Mouse (Mus musculus) fibroblast of lung, adult 2 months (primary cell): ENCODE results near the gene Ssh2.

ENCODE experiments used
- DNase-seq: peaks from one replicate; pipeline ENCODE4 v3.0.0-alpha.2; 2011; ENCODE audit warnings: low read depth

Gene Ssh2

GRCm38 (mm10) chr11:77462283-77463100 is 246.4 kb downstream of the Ssh2 start, which contains the start of gene Coro6:
TSS of gene Coro6 (plus strand) at chr11:77462411.
- DNase-seq, result no peak

DNA sequence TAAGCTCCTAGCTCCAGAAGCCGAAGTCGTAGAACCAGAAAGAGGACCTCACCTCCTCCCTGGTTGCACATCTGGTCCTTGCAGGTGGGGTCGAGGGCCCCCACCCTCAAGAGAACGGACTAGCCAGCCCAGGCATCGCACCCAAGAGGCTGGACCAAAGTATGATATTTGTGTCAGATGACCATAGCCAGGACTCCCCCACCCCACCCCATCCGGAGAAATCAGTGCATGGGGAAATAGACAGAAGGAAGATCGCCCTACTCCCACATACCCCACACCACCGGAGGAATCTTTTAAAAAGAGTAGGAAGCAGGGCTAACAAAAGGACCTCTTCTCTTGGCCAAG is 247.0 kb downstream of the Ssh2 start:
- DNase-seq, result no peak

GRCm38 (mm10) chr11:77463786-77464185 is 247.7 kb downstream of the Ssh2 start:
- DNase-seq, result no peak

DNA sequence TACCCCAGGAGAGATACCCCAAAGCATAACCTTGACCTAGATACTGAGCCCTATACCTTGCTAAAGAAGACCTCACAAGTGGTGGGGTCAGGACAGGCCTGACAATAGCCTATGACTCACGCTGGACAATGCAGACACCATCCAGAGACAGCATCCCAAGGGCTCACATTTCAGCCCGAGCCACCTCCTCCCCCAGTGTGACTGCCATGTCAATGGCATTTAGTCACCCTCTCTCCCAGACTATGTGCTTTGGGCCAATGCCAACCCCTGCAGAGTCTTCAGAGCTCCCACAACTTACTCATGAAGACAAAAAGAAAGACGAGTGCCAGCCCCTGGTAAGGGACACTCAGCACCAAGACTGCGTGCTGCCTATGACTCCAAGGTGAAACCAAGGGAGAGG is 248.6 kb downstream of the Ssh2 start:
- no peak for DNase-seq

DNA sequence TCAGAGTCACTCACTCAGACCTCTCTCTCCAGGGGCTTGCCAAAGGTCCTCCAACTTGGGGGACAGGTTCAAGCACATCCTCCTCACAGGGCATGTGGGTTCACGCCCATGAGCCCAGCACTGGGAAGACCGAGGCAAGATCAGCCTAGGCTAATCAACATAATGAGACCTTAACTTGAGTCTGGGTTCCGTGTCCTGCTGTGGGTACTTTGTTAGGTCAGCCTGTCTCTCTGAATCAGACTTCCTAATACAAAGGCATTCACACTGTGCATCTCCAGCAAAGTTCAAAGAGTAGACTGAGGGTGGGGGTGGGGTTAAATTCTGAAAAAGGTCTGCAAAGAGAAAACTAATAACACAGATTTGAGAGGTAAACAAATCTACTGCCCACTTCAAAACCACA is 249.0 kb downstream of the Ssh2 start:
- DNase-seq, result no peak

DNA sequence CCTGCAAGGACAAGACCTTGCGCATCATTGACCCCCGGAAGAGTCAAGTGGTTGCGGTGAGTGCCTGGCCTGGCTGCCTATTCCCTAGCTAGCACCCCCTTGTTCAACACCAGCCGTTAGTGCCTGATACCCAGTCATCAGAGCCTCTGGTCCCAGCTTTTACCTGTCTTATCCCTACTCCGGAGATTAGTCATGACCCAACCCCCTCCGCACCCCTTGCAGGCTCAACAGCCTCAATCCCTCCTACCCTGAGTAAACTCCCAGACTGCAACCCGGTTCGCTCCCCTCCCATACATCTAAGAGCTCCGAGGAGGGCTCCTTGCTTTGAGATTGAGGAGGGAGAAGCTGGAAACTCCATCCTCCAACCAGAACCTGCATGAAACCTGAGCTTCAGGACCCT is 250.5 kb downstream of the Ssh2 start:
- DNase-seq, result no peak

DNA sequence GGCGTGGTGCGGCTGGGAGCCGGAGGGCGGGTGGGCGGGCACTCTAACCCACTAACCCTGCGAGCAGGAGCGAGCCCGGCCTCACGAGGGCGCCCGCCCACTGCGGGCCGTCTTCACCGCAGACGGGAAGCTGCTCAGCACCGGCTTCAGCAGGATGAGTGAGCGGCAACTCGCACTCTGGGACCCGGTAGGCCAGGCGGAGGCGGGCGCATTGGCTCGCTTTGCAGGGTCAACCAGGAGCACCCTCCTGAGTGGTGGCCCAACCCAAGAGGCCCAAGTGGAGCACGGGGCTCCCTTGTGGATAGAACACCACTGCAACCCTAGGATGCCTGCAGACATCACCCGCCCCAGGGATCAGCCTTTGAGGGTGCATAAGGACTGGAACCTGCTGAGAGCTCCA is 251.1 kb downstream of the Ssh2 start:
- no peak for DNase-seq

DNA sequence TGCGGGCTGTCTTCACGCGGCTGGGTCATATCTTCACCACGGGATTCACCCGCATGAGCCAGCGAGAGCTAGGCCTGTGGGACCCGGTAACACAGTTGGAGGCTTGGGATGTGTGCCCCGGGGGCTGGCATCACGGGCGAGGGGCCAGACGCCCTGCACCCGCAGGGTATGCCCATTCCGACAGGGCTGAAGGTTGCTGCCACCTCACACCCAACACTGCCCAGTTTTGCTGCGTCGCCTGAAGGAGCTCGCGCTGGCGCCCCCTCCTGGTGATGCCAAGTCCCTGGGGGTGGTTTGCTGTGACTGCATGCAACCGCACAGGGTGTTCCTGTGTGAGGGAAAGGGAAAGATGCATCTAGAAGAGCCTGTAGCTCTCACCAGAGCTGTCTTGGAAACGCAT is 251.7 kb downstream of the Ssh2 start:
- no peak for DNase-seq

GRCm38 (mm10) chr11:77468397-77468796 is 252.3 kb downstream of the Ssh2 start:
- DNase-seq, result no peak

DNA sequence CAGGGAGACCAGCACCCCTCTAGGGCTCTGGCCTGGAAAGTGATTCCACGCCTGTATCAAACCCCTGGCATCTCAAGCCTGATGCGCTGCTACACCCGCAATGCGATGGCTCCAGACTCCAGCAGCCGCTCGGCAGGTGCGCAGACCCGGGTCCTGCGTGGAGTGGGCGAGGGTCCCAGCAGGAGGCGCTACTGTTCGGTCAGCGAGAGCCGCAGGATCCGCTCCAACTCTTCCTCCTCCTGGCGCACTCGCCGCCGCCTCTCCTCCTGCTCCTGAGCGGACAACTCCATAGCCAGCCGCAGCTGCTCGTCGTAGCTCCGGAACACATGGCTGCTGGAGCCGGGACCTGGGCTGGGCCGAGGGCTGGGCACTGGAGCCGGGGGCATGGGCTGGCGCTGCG is 255.3 kb downstream of the Ssh2 start:
- DNase-seq, result no peak

GRCm38 (mm10) chr11:77472775-77473174 is 256.7 kb downstream of the Ssh2 start:
- DNase-seq, result no peak

- DNase-seq, result no peak
These were observed 260.1 kb downstream of the Ssh2 start for GRCm38 (mm10) chr11:77476216-77476615.

GRCm38 (mm10) chr11:77476895-77477294 is 260.8 kb downstream of the Ssh2 start:
- no peak for DNase-seq

- no peak for DNase-seq
These were observed 267.0 kb downstream of the Ssh2 start for GRCm38 (mm10) chr11:77483043-77483442.

DNA sequence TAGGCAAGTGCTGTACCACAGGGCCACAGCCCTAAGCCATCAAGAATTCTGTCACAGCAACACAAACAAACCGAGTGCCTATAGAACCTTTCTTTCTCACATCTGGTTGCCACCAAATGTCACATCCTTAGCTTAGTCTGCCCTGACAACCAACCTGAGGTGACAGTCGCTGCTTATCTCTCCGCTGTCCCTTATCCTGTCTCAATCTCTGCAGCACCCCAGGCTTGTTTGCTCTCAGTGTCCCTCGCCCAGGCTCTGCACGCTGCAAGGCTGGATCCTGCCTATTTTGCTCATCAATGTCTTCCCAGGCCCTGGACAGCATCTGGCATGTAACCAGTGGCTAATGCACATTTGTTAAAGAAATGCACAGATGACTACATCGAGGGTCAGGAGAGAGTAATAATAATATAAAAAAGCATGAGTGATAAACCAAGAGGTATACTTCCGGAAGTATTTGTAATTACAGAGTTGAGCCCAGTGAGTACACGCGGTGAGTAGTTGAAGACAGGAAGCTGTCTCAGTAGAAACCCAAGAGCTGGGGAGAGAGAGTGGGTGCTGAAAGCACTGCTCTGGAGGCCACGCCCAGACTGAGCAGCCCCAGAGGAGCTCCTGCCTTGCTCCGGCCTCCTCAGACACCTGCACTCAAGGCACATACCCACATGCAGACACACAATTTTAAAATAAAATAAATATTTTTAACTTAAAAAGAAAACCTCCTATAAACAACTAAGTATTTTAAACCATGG is 267.6 kb downstream of the Ssh2 start:
- no peak for DNase-seq

- DNase-seq, result no peak
These were observed 269.1 kb downstream of the Ssh2 start for GRCm38 (mm10) chr11:77485229-77485628.

DNA sequence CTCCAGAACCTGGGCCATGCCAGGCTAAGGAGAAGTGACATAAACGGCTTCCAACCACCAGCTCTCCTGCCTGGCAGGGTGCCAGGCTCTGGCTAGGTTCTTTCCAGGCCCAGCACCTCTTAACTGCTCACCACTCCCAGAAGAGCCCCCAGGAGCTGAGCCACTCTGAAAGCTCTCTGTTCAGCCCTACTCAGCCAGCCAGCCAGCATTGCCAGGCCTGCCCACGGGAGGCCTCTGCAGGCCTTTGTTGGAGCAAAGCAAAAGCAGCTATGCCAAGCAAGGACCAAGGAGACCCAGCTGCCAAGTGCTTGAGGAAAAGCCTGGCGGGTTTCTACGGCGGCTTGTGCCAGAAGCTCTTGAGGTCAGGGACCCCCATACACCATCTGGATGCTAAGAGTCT is 270.7 kb downstream of the Ssh2 start:
- no peak for DNase-seq

GRCm38 (mm10) chr11:77488771-77489581 is 272.9 kb downstream of the Ssh2 start:
- DNase-seq, result no peak

DNA sequence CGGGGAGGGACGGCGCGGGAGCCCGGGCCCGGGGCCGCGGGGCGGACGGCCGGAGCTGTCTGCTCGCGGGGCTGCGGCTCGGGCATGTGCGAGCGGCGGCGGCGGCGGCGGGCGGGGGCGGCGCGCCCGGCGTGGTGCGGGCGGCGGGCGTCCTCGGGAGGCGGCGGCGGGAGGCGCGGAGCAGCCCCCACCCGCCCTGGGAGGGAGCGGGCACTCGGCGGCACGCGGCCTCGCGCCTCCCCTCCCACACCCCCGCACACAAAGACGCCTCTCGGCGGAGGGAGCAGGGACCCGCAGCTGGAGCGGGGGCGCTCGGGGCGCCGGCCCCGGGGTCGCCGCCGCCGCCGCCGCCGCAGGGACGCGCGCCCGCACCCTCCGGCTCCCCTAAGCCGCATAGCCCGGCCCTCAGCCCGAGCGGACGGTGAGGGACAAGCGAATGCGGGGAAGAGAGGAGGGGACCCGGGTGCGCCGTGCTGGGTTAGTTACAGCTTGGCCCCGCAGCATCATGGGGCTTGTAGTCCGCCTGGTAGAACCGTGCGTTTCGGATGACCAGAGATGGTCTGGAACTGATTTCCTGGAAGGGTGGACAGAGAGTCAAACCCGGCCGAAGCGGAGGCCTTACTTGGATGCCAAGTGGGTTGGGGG is 273.6 kb downstream of the Ssh2 start, which contains the start of gene Ankrd13b:
Gene Ankrd13b (minus strand): TSS at position 88 of the 645 bp plus-strand sequence.
- DNase-seq, result no peak

DNA sequence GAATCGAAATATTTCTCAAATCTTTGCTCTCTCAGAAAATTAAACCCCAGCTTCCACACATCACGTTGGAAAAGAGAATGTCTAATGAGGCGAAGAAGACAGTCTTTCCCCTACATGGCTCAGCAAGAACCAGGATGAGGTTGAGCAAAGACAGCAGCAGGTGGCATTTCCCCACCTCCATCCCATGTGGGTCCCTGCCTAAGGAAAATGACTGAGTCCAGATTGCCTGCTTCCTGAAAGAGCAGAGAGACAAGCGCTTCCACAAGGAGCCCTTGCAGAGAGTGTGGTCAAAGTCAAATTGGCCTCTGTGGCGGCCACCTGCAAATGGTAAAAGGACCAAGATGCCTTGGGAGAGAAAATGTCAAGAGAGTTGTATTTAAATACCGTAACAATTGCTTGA is 274.4 kb downstream of the Ssh2 start:
- DNase-seq, result no peak

- peak; percentile 76 for DNase-seq
These were observed 275.0 kb downstream of the Ssh2 start for GRCm38 (mm10) chr11:77491123-77491501.
